Mouse (Mus musculus) liver, embryonic 14.5 days (tissue): Measurements from ENCODE around the gene G6pc3. TPM values are rescaled to one million over a fixed set of nuclear protein-coding genes. Genes with fewer than 3 reads are reported as not detected.

Experiments used
- ATAC-seq: fragments of 200-750 bp; cut with Nextera tagmentation; 2 replicates; pipeline ENCODE4 v1.8.0; 2017; ENCODE audit warnings: moderate number of reproducible peaks, mild to moderate bottlenecking, moderate library complexity; ENCODE audit not compliant: insufficient read depth
- DNase-seq, 3 experiments: peaks; one replicate each; pipeline ENCODE4 v3.0.0-alpha.2; 2012 to 2013; ENCODE audit warnings: low read depth in 3 of 3, low spot score in 3 of 3
- H3K27ac ChIP-seq: fragments of 300-500 bp; sonication (generic); 2 replicates; pipeline ENCODE4 v1.5.1; 2014; ENCODE audit warnings: moderate library complexity, mild to moderate bottlenecking, control low read depth, inconsistent platforms
- H3K27me3 ChIP-seq: fragments of 300-500 bp; sonication (generic); 2 replicates; pipeline ENCODE4 v1.6.1; 2014; ENCODE audit warnings: mild to moderate bottlenecking, low read length, moderate library complexity; ENCODE audit not compliant: control insufficient read depth, insufficient read depth
- H3K36me3 ChIP-seq: fragments of 300-500 bp; sonication (generic); replicated peaks from 2 replicates; pipeline ENCODE4 v1.6.1; 2014; ENCODE audit warnings: low read depth; ENCODE audit not compliant: control insufficient read depth, insufficient read depth
- H3K4me1 ChIP-seq, 2 experiments: fragments of 200-500 bp in 1 of 2; fragments of 300-500 bp in 1 of 2; sonication (generic) in 1 of 2; replicated peaks; 2 replicates each; pipeline ENCODE4 v1.6.1; 2012 to 2014; ENCODE audit warnings: antibody characterized with exemption in 1 of 2, inconsistent platforms in 1 of 2, low read length in 1 of 2; ENCODE audit not compliant: control insufficient read depth in 2 of 2, insufficient read depth in 2 of 2
- H3K4me2 ChIP-seq: fragments of 300-500 bp; sonication (generic); 2 replicates; pipeline ENCODE4 v1.6.1; 2014; ENCODE audit warnings: low read depth, mild to moderate bottlenecking, control low read depth, moderate library complexity
- H3K4me3 ChIP-seq, 2 experiments: fragments of 200-500 bp in 1 of 2; fragments of 300-500 bp in 1 of 2; sonication (generic) in 1 of 2; 2 replicates each; pipeline ENCODE4 v1.5.1; 2012 to 2014; ENCODE audit warnings: low read depth in 2 of 2, low read length in 2 of 2, mild to moderate bottlenecking in 2 of 2, control low read depth in 1 of 2, inconsistent platforms in 1 of 2, moderate library complexity in 1 of 2; ENCODE audit not compliant: insufficient read depth in 1 of 2
- H3K9ac ChIP-seq: fragments of 300-500 bp; sonication (generic); replicated peaks from 2 replicates; pipeline ENCODE4 v1.6.1; 2014; ENCODE audit warnings: mild to moderate bottlenecking, control low read depth, moderate library complexity
- H3K9me3 ChIP-seq: fragments of 300-500 bp; sonication (generic); 2 replicates; pipeline ENCODE4 v1.6.1; 2016; ENCODE audit warnings: low read length, mixed read lengths; ENCODE audit not compliant: control insufficient read depth
- CTCF ChIP-seq: IDR thresholded peaks from 2 replicates; pipeline ENCODE4 v1.5.1; 2016; ENCODE audit warnings: antibody characterized with exemption, low read depth, control low read depth
- EP300 ChIP-seq: IDR thresholded peaks from 2 replicates; pipeline ENCODE4 v1.6.1; 2016; ENCODE audit warnings: antibody characterized with exemption, low read depth
- WGBS: fragments of 180-500 bp; shearing (Covaris S2); extraction: QIAGEN DNeasy Blood & Tissue Kit; methylation state at CpG from one replicate; pipeline ENCODE4 v1.1.7; 2014; ENCODE audit not compliant: insufficient replicate concordance; 5-methylcytosine and 5-hydroxymethylcytosine counted together
- polyA plus RNA-seq, 2 experiments: library from polyadenylated mRNA; depleted of rRNA in 1 of 2; stranded (reverse) in 1 of 2; unstranded in 1 of 2; fragments of >200 nt; fragmentation: Nextera tagmentation in 1 of 2; extraction: Ambion mirVana in 1 of 2; gene quantifications; 2 replicates each; pipeline versions ENCODE4 v1.2.1 to v1.2.3; 2012 to 2014

Gene G6pc3
- polyA plus RNA-seq, 2 experiments = 7.3 to 12.6 TPM

DNA sequence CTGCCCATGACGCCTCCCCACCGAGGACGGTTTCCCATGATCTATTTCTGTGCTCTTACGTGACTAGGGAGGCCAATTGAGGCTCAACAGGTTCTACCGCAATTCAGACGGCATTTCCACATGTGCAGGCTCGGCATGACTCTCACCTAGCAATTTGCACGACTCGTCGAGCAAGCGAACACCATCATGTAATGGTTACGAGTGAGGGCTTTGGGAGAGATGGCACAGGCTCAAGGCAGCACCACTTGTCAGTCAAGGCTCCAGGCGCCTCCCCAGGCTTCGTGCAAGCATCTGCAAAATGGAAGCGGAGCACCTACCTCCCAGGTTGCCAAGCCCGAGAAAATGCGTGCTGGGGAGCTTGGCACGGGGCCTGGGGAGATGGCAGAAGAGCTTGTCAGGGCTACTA lies 22.5 kb downstream of the G6pc3 start:
- DNase-seq = no peak
- no peak overlapping the region for H3K27ac ChIP-seq
- H3K27me3 ChIP-seq = no peaks in the 10 kb centered on the region
- no peak overlapping the region for H3K4me3 ChIP-seq
- ATAC-seq = no peak
- no peaks in the 10 kb centered on the region for H3K36me3 ChIP-seq
- no peak overlapping the region for H3K9ac ChIP-seq
- no peak for TF ChIP-seq EP300
- no peak for TF ChIP-seq CTCF
- WGBS = 77% methylated on average over 18 of the region's 18 CpGs
- H3K4me1 ChIP-seq = peaks cover 0 to 34% of the 10 kb centered on the region in 2 experiments; a peak in 3 of 4 replicates
- H3K9me3 ChIP-seq = no peaks in the 10 kb centered on the region
- H3K4me2 ChIP-seq = no peak overlapping the region

DNA sequence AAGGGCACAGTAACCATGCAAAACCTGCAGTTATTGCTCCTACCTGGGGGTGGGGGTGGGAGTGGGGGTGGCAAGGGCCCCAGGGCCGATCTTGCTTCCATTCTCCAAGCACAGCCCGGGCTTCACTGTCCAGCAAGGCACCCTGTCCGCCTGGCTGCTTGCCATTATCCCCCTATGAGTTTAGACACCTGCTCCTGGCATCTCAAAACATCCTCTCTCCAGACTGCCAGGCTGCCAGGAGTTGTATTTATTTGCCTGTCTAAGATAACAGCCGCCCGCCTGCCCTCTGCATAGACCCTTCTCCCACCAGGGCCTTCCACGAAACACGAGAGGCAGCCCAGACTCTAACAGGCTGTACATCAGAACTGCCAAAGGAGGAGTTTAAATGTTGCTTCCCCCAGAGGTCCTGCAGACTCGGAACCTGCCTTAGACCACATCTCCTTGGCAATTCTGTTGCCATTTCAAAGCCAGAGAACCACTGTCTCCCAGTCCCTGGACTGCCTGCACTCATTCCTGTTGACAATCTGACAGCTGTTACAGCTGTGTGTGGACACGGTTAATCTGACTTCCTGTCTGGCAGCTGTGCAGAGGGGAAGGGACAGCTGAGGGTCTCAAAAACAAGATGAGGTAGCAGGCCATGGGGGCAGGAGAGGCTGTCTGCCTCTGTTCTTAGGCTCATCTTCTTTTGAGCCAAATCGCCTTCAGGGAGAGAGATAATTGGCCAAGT lies 25.2 kb downstream of the G6pc3 start:
- H3K4me3 ChIP-seq = no peak overlapping the region
- H3K4me1 ChIP-seq = peaks cover 7 to 30% of the 10 kb centered on the region in 2 experiments
- TF ChIP-seq CTCF = no peak
- no peak for TF ChIP-seq EP300
- no peak overlapping the region for H3K4me2 ChIP-seq
- DNase-seq (no peak), ATAC-seq (no peak)
- no peak overlapping the region for H3K9ac ChIP-seq
- H3K27me3 ChIP-seq = no peaks in the 10 kb centered on the region
- H3K27ac ChIP-seq = no peak overlapping the region
- H3K36me3 ChIP-seq = no peaks in the 10 kb centered on the region
- H3K9me3 ChIP-seq = no peaks in the 10 kb centered on the region
- WGBS = 44% methylated on average over 10 of the region's 10 CpGs

DNA sequence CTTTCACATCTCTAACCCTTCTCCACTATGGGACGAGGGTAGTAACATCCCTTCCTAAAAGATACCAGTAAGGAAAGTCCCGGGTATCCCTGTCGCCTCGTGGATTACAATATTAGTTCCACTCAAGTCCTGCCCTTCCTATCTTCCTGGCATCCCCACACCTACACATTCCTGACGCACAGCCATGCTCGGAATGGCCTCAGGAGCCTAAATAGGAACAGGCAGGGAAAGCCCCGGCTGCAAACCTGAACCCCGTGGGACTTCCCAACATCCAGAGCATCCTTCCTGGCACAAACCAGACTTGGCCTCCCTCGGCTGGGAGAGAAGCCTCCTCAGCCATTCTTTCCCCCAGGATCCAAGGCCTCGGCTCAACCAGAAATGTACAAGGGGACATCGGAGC lies 26.1 kb downstream of the G6pc3 start:
- no peak for DNase-seq
- no peak for ATAC-seq
- TF ChIP-seq EP300 (no peak), CTCF (no peak)
- Histone ChIP-seq H3K4me1 (peaks cover 12 to 35% of the 10 kb centered on the region in 2 experiments), H3K36me3 (no peaks in the 10 kb centered on the region), H3K4me2 (peak overlapping the region; percentile 4; the same call in 1 of the 2 replicates), H3K27me3 (no peaks in the 10 kb centered on the region), H3K9ac (no peak overlapping the region), H3K27ac (no peak overlapping the region), H3K9me3 (no peaks in the 10 kb centered on the region), H3K4me3 (no peak overlapping the region)
- WGBS = 71% methylated on average over 11 of the region's 11 CpGs

DNA sequence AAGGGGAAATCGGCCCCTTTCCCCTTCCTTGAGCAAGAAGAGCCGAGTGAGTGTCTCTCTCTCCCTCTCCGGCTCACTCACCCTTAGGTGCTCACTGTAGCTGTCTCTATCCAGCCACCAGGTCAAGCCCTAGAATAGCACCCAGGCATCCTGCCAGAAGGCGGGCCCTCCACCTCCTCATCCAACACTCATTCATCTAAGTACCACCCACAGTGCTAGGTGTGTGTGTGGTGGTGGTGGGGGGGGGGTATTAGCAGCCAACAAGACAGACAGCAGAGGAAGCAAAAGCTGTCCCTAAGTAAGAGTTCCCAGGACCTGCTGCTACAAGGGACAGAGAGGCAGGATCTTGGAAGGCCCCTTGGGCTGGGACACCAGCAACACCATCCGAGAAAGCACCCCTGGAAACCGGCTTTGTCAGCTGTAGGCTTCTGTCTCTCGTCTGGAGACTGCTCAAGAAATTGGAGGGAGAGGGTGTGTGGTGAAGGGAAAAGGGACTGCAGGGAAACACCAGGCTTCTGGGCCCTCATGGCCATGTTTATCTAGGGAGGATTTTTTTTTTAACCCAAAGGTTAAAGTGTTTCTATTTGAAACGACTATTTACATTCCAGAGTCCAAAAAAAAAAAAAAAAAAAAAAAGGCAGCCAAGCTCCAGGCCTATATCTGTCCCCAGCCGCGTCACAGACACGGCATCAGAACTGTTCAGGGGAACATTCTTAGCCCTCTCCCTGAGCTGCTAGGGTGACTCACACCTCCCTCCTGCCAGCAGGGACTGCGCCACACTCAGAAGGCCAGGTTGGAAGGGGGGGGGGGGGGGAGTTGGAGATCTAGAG lies 26.9 kb downstream of the G6pc3 start:
- Histone ChIP-seq H3K9ac (no peak overlapping the region), H3K4me1 (peaks cover 13 to 34% of the 10 kb centered on the region in 2 experiments), H3K36me3 (no peaks in the 10 kb centered on the region), H3K27me3 (no peaks in the 10 kb centered on the region), H3K4me3 (no peak overlapping the region), H3K27ac (no peak overlapping the region), H3K4me2 (peak overlapping the region; percentile 61), H3K9me3 (no peaks in the 10 kb centered on the region)
- ATAC-seq = no peak
- DNase-seq = no peak
- WGBS = 48% methylated on average over 12 of the region's 12 CpGs
- no peak for TF ChIP-seq CTCF

DNA sequence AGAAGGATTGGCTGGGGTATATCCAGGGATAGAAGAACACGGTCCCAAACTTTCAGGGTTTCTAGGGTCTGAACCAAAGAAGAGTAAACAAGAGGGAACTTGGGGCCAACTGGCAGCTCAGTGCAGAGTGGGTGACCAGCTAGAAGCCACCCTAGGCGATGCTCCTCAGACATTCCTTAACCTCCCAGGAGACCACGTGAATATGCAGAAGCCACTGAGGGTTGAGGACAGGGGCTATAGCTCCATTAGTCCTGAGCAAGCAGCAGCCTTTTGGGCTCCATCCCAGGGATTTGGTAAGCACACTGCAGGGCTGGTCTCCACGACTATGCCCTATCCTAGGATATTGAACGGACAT lies 27.4 kb downstream of the G6pc3 start:
- Histone ChIP-seq H3K4me1 (peaks cover 13 to 34% of the 10 kb centered on the region in 2 experiments), H3K9ac (no peak overlapping the region), H3K36me3 (no peaks in the 10 kb centered on the region), H3K4me3 (peak overlapping the region; percentile 2 to 10; a peak in 1 of 4 replicates), H3K4me2 (peak overlapping the region; percentile 61), H3K27me3 (no peaks in the 10 kb centered on the region), H3K27ac (no peak overlapping the region), H3K9me3 (no peaks in the 10 kb centered on the region)
- no peak for DNase-seq
- ATAC-seq = no peak
- no peak for TF ChIP-seq EP300
- no peak for TF ChIP-seq CTCF
- 47% methylated on average over 5 of the region's 5 CpGs for WGBS
